Mouse (Mus musculus) spleen, adult 18-20 months (tissue): Measurements from ENCODE around the gene Zbtb44.
A peak's percentile ranks its signal among the peaks of the same experiment; 100 is the strongest.
"Not testable (repeated sequence)": the region's sequence is repeated elsewhere in the genome, so short reads cannot be mapped to it uniquely, and the experiment has no call there.

Experiments
- DNase-seq, 2 experiments: peaks; one replicate each; pipeline ENCODE4 v3.0.0; 2022; ENCODE audit warnings: mixed read lengths in 2 of 2

The Zbtb44 gene

GRCm38 (mm10) chr9:31030532-31031413, at the start of gene Zbtb44:
Gene Zbtb44, plus strand, starts transcription at chr9:31030644.
- peak; percentile 67 to 77 for DNase-seq

GRCm38 (mm10) chr9:30985782-30986181, 44.7 kb upstream of the Zbtb44 start:
- DNase-seq: no peak

GRCm38 (mm10) chr9:30993106-30993505, 37.3 kb upstream of the Zbtb44 start:
- no peak for DNase-seq

- no peak for DNase-seq
Measured at GRCm38 (mm10) chr9:30996590-30997562, 33.6 kb upstream of the Zbtb44 start.

- DNase-seq: no peak
Measured at GRCm38 (mm10) chr9:31000641-31001040, 29.8 kb upstream of the Zbtb44 start.

GRCm38 (mm10) chr9:31002528-31002927, 27.9 kb upstream of the Zbtb44 start:
- DNase-seq: no peak

- no peak for DNase-seq
Measured at GRCm38 (mm10) chr9:31009334-31009733, 21.1 kb upstream of the Zbtb44 start.

- no peak for DNase-seq
Measured at GRCm38 (mm10) chr9:31010040-31010439, 20.4 kb upstream of the Zbtb44 start.

GRCm38 (mm10) chr9:31010749-31011148, 19.7 kb upstream of the Zbtb44 start:
- DNase-seq: no peak

- no peak for DNase-seq
Measured at GRCm38 (mm10) chr9:31011533-31011932, 18.9 kb upstream of the Zbtb44 start.

GRCm38 (mm10) chr9:31012674-31013073, 17.8 kb upstream of the Zbtb44 start:
- DNase-seq: no peak

- DNase-seq: no peak
Measured at GRCm38 (mm10) chr9:31013415-31013814, 17.0 kb upstream of the Zbtb44 start.

- no peak for DNase-seq
Measured at GRCm38 (mm10) chr9:31017616-31018015, 12.8 kb upstream of the Zbtb44 start.

- no peak for DNase-seq
Measured at GRCm38 (mm10) chr9:31018158-31018557, 12.3 kb upstream of the Zbtb44 start.

- no peak for DNase-seq
Measured at GRCm38 (mm10) chr9:31018705-31019104, 11.7 kb upstream of the Zbtb44 start.

GRCm38 (mm10) chr9:31028251-31028650, 2.2 kb upstream of the Zbtb44 start:
- no peak for DNase-seq

GRCm38 (mm10) chr9:31029751-31030511, 513 bp upstream of the Zbtb44 start:
- DNase-seq: peak; percentile 95 to 98

- DNase-seq: no peak
Measured at GRCm38 (mm10) chr9:31031414-31031843, 985 bp downstream of the Zbtb44 start.

- no peak for DNase-seq
Measured at GRCm38 (mm10) chr9:31032546-31032945, 2.1 kb downstream of the Zbtb44 start.

- no peak for DNase-seq
Measured at GRCm38 (mm10) chr9:31050208-31050607, 19.8 kb downstream of the Zbtb44 start.

GRCm38 (mm10) chr9:31051509-31051908, 21.1 kb downstream of the Zbtb44 start:
- DNase-seq: not testable (repeated sequence)

- no peak for DNase-seq
Measured at GRCm38 (mm10) chr9:31058723-31059122, 28.3 kb downstream of the Zbtb44 start.

- DNase-seq: no peak
Measured at GRCm38 (mm10) chr9:31070706-31071105, 40.3 kb downstream of the Zbtb44 start.
